Mouse (Mus musculus): ENCODE results near the gene Calcoco2. TPM values are rescaled to one million over a fixed set of nuclear protein-coding genes. Genes with fewer than 3 reads are reported as not detected.
"Not testable (repeated sequence)": the region's sequence is repeated elsewhere in the genome, so short reads cannot be mapped to it uniquely, and the experiment has no call there.

Gene Calcoco2
- polyA plus RNA-seq, 1 experiment from 2014 or later, result not detected

DNA sequence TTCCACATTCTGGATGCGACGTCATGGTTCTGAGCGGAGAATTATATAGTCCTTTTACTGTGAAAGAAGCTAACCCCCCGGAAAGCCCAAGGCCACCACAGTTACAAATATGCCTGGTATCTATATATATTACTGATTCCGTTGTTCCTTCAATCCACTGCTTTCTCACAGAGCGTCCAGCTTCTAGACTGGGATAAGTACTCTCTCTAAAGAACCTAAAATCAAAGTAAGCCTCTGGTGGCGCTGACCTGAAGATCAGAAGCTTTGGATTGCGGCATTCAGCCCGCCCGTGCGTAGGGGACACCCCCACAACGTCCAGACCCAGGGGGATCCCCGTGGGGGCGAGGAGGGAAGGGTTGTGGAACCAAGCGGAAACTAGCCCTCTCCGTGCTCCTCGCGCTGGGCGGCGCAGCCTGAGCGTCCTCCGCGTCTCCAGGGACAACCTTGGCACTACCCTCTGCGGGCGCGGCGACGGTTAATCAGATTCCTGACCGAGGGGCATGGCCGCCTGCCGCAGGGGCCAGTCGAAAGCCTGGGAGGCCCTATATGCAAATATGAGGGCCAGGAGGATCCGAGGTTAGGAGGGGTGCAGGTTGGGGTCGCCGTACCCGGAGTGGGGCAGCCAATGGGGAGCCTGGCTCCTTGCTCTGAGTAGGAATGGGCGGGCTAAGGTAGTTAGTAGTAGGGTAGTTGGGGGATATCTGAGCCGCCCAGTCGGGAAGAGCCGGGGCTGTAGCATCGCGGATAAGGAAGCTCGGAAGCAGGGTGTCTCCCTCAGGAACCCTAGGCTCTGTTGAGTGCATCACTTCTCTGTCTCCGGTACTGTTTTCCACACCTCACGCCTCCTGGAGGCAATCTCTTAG, 12.5 kb upstream of the Calcoco2 start:
- H3K9me3 ChIP-seq (ENCODE audit: control insufficient read depth, low read length), result no peaks in the 10 kb centered on the region
- H3K4me1 ChIP-seq (ENCODE audit: control insufficient read depth, insufficient read depth, low read depth, low read length), result peaks cover 6% of the 10 kb centered on the region
- WGBS, result 3% methylated on average over 43 of the region's 45 CpGs
- H3K36me3 ChIP-seq (ENCODE audit: control insufficient read depth, insufficient read depth, low read length), result no peaks in the 10 kb centered on the region
- no peak overlapping the region for H3K27ac ChIP-seq (ENCODE audit: low read depth, low read length)
- no peak for ATAC-seq
- peak overlapping the region; percentile 68 for H3K4me2 ChIP-seq (ENCODE audit: low read length)
- H3K9ac ChIP-seq (ENCODE audit: low read depth, low read length), result peak overlapping the region; percentile 4
- peaks cover 5% of the 10 kb centered on the region for H3K27me3 ChIP-seq (replicated peaks; ENCODE audit: control insufficient read depth, insufficient read depth, low read length)
- peak overlapping the region; percentile 41 for H3K4me3 ChIP-seq (ENCODE audit: low read length)

DNA sequence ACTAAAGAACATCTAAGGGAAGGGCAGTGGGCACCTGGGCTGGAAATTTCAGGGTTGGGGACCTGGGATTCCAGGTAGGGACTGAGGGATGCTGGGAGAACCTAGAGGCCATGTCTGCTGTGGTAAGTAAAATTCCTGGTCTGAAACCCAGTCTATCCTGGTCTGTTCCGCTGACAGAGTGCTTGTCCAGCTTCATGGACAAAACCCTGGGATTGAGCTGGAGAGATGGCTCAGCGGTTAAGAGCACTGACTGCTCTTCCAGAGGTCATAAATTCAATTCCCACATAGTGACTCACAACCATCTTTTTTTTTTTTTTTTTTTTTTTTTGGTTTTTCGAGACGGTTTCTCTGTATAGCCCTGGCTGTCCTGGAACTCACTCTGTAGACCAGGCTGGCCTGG, 11.0 kb upstream of the Calcoco2 start:
- not testable (repeated sequence) for H3K4me2 ChIP-seq (ENCODE audit: low read length); H3K4me3 ChIP-seq (ENCODE audit: low read length); H3K27me3 ChIP-seq (replicated peaks; ENCODE audit: control insufficient read depth, insufficient read depth, low read length); H3K9ac ChIP-seq (ENCODE audit: low read depth, low read length); ATAC-seq; H3K9me3 ChIP-seq (ENCODE audit: control insufficient read depth, low read length); H3K36me3 ChIP-seq (ENCODE audit: control insufficient read depth, insufficient read depth, low read length); H3K4me1 ChIP-seq (ENCODE audit: control insufficient read depth, insufficient read depth, low read depth, low read length); H3K27ac ChIP-seq (ENCODE audit: low read depth, low read length)
- WGBS, result 68% methylated on average over 4 of the region's 4 CpGs

DNA sequence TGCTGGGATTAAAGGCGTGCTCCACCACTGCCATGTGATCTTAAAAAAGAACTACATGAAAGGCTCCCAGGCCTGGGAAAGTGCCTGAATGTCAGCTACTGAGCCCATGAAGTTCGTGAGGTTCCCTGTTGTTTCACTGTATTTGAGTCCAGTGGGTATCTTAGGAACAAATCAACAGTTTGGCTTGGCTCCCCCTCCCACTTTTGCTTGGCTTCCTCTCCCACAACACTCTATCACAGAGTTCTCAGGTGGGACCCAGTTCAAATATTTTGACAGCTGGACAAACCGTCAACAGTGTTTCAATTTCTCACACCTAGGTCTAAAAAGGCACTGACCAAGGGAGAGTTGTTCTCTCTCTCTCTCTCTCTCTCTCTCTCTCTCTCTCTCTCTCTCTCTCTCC, 7.6 kb upstream of the Calcoco2 start:
- H3K4me2 ChIP-seq (ENCODE audit: low read length), result no peak overlapping the region
- H3K4me3 ChIP-seq (ENCODE audit: low read length), result no peak overlapping the region
- H3K27me3 ChIP-seq (replicated peaks; ENCODE audit: control insufficient read depth, insufficient read depth, low read length), result peaks cover 3% of the 10 kb centered on the region
- WGBS, result 68% methylated on average over 3 of the region's 3 CpGs
- H3K9ac ChIP-seq (ENCODE audit: low read depth, low read length), result no peak overlapping the region
- no peaks in the 10 kb centered on the region for H3K9me3 ChIP-seq (ENCODE audit: control insufficient read depth, low read length)
- no peaks in the 10 kb centered on the region for H3K36me3 ChIP-seq (ENCODE audit: control insufficient read depth, insufficient read depth, low read length)
- no peak overlapping the region for H3K27ac ChIP-seq (ENCODE audit: low read depth, low read length)
- no peak for ATAC-seq
- H3K4me1 ChIP-seq (ENCODE audit: control insufficient read depth, insufficient read depth, low read depth, low read length), result peaks cover 4% of the 10 kb centered on the region

DNA sequence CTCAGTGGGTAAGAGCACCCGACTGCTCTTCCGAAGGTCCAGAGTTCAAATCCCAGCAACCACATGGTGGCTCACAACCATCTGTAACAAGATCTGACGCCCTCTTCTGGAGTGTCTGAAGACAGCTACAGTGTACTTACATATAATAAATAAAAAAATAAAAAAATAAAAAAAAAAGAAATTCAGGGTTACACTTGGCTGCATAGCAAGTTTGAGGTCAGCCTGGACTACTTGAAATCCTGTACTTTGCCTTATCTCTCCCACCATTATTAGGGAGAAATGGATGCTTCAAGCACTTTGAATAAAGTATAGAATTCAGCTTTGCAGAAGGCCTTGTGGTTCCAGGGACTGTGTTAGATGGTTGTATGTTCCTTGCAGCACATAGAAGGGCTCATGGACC, 5.2 kb upstream of the Calcoco2 start:
- H3K4me2 ChIP-seq (ENCODE audit: low read length); H3K27ac ChIP-seq (ENCODE audit: low read depth, low read length); H3K9ac ChIP-seq (ENCODE audit: low read depth, low read length); H3K27me3 ChIP-seq (replicated peaks; ENCODE audit: control insufficient read depth, insufficient read depth, low read length); H3K4me3 ChIP-seq (ENCODE audit: low read length); H3K9me3 ChIP-seq (ENCODE audit: control insufficient read depth, low read length); ATAC-seq; H3K4me1 ChIP-seq (ENCODE audit: control insufficient read depth, insufficient read depth, low read depth, low read length); H3K36me3 ChIP-seq (ENCODE audit: control insufficient read depth, insufficient read depth, low read length): not testable (repeated sequence)
- WGBS, result 73% methylated on average over 3 of the region's 3 CpGs

DNA sequence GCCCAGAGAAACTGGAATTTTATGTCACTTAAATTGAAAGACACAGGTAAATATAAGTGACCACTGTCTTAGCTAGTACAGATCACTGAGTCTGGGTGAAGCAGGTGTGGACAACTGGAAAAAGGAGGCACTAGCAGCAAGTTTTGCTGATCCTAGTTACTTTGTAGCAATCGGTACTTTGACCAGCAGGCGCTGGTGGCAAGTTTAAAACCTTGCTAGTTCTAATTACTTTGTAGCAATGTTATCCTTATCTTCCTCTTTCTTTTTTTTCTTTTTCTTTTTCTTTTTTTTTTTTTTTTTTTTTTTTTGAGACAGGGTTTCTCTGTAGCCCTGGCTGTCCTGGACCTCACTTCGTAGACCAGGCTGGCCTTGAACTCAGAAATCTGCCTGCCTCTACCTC, 4.4 kb upstream of the Calcoco2 start:
- Histone ChIP-seq H3K27me3 (replicated peaks; ENCODE audit: control insufficient read depth, insufficient read depth, low read length) (no peaks in the 10 kb centered on the region; the same call in 1 of the 2 replicates), H3K4me3 (ENCODE audit: low read length) (no peak overlapping the region), H3K9me3 (ENCODE audit: control insufficient read depth, low read length) (no peaks in the 10 kb centered on the region), H3K4me1 (ENCODE audit: control insufficient read depth, insufficient read depth, low read depth, low read length) (no peaks in the 10 kb centered on the region), H3K36me3 (ENCODE audit: control insufficient read depth, insufficient read depth, low read length) (no peaks in the 10 kb centered on the region), H3K9ac (ENCODE audit: low read depth, low read length) (no peak overlapping the region), H3K27ac (ENCODE audit: low read depth, low read length) (no peak overlapping the region), H3K4me2 (ENCODE audit: low read length) (no peak overlapping the region)
- ATAC-seq, result no peak
- WGBS, result 81% methylated on average over 3 of the region's 3 CpGs

DNA sequence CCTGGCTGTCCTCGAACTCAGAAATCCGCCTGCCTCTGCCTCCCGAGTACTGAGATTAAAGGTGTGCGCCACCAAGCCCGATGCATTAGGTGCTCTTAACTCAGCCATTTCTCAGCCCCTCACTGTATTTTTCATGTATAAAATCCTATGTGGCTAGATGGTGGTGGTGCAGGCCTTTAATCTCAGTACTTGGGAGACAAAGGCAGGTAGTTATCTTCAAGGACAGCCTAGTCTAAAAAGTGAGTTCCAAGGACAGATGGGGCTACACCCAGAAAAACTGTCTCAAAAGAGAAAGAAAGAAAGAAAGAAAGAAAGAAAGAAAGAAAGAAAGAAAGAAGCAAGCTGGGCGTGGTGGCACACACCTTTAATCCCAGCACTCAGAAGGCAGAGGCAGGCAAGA, 3.7 kb upstream of the Calcoco2 start:
- Histone ChIP-seq H3K4me2 (ENCODE audit: low read length) (no peak overlapping the region), H3K27ac (ENCODE audit: low read depth, low read length) (no peak overlapping the region), H3K4me1 (ENCODE audit: control insufficient read depth, insufficient read depth, low read depth, low read length) (no peaks in the 10 kb centered on the region), H3K9ac (ENCODE audit: low read depth, low read length) (no peak overlapping the region), H3K27me3 (replicated peaks; ENCODE audit: control insufficient read depth, insufficient read depth, low read length) (no peaks in the 10 kb centered on the region), H3K9me3 (ENCODE audit: control insufficient read depth, low read length) (no peaks in the 10 kb centered on the region), H3K4me3 (ENCODE audit: low read length) (no peak overlapping the region), H3K36me3 (ENCODE audit: control insufficient read depth, insufficient read depth, low read length) (no peaks in the 10 kb centered on the region)
- ATAC-seq, result no peak
- 90% methylated on average over 6 of the region's 6 CpGs for WGBS

DNA sequence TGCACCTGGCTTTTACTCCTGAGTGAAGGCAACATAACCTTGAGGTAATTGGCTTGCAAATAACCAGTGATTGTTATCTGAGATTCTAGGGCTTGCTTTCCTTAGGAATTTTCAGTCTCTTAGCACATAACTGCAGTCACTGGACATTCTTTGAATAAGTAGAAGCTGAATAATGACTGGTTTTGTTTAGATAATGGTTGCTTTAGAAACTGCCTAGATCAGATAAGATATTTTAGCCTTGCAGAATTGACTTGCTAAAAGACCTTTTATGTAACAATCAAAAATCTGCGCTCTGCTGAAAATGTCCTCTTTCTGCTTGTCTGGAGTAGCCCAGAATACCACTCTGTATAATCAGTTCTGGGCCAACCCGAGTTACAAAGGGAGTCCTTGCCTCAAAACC, 2.3 kb upstream of the Calcoco2 start:
- H3K4me1 ChIP-seq (ENCODE audit: control insufficient read depth, insufficient read depth, low read depth, low read length), result no peaks in the 10 kb centered on the region
- no peaks in the 10 kb centered on the region for H3K27me3 ChIP-seq (replicated peaks; ENCODE audit: control insufficient read depth, insufficient read depth, low read length)
- no peaks in the 10 kb centered on the region for H3K36me3 ChIP-seq (ENCODE audit: control insufficient read depth, insufficient read depth, low read length)
- H3K4me2 ChIP-seq (ENCODE audit: low read length), result no peak overlapping the region
- no peak overlapping the region for H3K27ac ChIP-seq (ENCODE audit: low read depth, low read length)
- no peak for ATAC-seq
- 74% methylated on average over 2 of the region's 2 CpGs for WGBS
- H3K4me3 ChIP-seq (ENCODE audit: low read length), result no peak overlapping the region
- H3K9me3 ChIP-seq (ENCODE audit: control insufficient read depth, low read length), result no peaks in the 10 kb centered on the region
- H3K9ac ChIP-seq (ENCODE audit: low read depth, low read length), result no peak overlapping the region

DNA sequence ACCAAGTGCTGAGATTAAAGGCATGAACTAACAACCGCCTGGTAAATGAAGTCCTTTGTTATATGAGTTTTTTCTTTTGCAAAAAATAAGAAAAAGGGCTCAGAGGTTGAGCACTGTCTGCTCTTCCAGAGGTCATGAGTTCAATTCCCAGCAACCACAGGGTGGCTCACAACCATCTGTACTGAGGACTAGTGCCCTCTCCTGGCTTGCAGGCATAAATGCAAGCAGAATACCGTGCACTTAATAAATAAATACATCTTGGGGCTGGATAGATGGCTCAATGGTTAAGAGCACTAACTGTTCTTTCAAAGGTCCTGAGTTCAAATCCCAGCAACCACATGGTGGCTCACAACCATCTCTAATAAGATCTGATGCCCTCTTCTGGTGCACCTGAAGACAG, 814 bp downstream of the Calcoco2 start:
- not testable (repeated sequence) for H3K36me3 ChIP-seq (ENCODE audit: control insufficient read depth, insufficient read depth, low read length); H3K4me2 ChIP-seq (ENCODE audit: low read length); H3K27me3 ChIP-seq (replicated peaks; ENCODE audit: control insufficient read depth, insufficient read depth, low read length); H3K9me3 ChIP-seq (ENCODE audit: control insufficient read depth, low read length); H3K9ac ChIP-seq (ENCODE audit: low read depth, low read length); H3K4me3 ChIP-seq (ENCODE audit: low read length); H3K4me1 ChIP-seq (ENCODE audit: control insufficient read depth, insufficient read depth, low read depth, low read length); H3K27ac ChIP-seq (ENCODE audit: low read depth, low read length); ATAC-seq
- 56% methylated on average over 2 of the region's 2 CpGs for WGBS

DNA sequence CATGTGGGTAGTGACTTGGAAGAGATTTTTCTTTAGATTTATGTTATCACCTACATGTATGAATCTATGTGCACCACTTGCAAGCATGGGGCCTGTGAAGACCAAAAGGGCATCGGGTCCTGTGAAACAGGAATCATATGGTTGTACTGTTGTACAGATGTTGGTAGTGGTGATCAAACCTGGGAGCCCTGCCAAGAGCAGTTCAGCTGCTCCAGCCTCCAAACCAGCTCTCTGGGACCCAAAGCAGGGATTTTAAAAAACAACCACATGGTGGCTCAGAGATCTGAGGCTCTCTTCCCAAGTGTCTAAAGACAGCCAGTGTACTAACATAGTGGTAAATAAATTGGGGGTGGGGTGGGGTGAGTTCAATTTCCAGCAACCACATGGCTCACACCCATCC, 3.4 kb downstream of the Calcoco2 start:
- no peaks in the 10 kb centered on the region for H3K36me3 ChIP-seq (ENCODE audit: control insufficient read depth, insufficient read depth, low read length)
- no peak overlapping the region for H3K27ac ChIP-seq (ENCODE audit: low read depth, low read length)
- H3K27me3 ChIP-seq (replicated peaks; ENCODE audit: control insufficient read depth, insufficient read depth, low read length), result no peaks in the 10 kb centered on the region
- H3K4me1 ChIP-seq (ENCODE audit: control insufficient read depth, insufficient read depth, low read depth, low read length), result no peaks in the 10 kb centered on the region
- H3K9ac ChIP-seq (ENCODE audit: low read depth, low read length), result no peak overlapping the region
- no peak overlapping the region for H3K4me2 ChIP-seq (ENCODE audit: low read length)
- H3K4me3 ChIP-seq (ENCODE audit: low read length), result no peak overlapping the region
- no peak for ATAC-seq
- 76% methylated on average over 1 of the region's 1 CpGs for WGBS
- no peaks in the 10 kb centered on the region for H3K9me3 ChIP-seq (ENCODE audit: control insufficient read depth, low read length)

Data from hindbrain, embryonic 16.5 days (tissue).